Mouse (Mus musculus) neural tube, embryonic 12.5 days (tissue): ENCODE results near the gene Ctnnb1. TPM values are rescaled to one million over a fixed set of nuclear protein-coding genes. Genes with fewer than 3 reads are reported as not detected.

Experiments
- ATAC-seq: fragments of 200-750 bp; cut with Nextera tagmentation; 2 replicates; pipeline ENCODE4 v1.8.0; 2017; ENCODE audit warnings: low read depth, mild to moderate bottlenecking, moderate TSS enrichment, moderate library complexity; ENCODE audit not compliant: low FRiP score
- H3K27ac ChIP-seq: fragments of 300-500 bp; sonication (generic); 2 replicates; pipeline ENCODE4 v1.5.1; 2016
- H3K27me3 ChIP-seq: fragments of 300-500 bp; sonication (generic); replicated peaks from 2 replicates; pipeline ENCODE4 v1.6.1; 2016; ENCODE audit warnings: mild to moderate bottlenecking
- H3K36me3 ChIP-seq: fragments of 300-500 bp; sonication (generic); 2 replicates; pipeline ENCODE4 v1.6.1; 2016; ENCODE audit warnings: mild to moderate bottlenecking
- H3K4me1 ChIP-seq: fragments of 300-500 bp; sonication (generic); 2 replicates; pipeline ENCODE4 v1.6.1; 2016
- H3K4me2 ChIP-seq: fragments of 300-500 bp; sonication (generic); replicated peaks from 2 replicates; pipeline ENCODE4 v1.6.1; 2016; ENCODE audit warnings: mild to moderate bottlenecking
- H3K4me3 ChIP-seq: fragments of 300-500 bp; sonication (generic); 2 replicates; pipeline ENCODE4 v1.5.1; 2016
- H3K9ac ChIP-seq: fragments of 300-500 bp; sonication (generic); 2 replicates; pipeline ENCODE4 v1.6.1; 2016; ENCODE audit warnings: mild to moderate bottlenecking
- H3K9me3 ChIP-seq: fragments of 300-500 bp; sonication (generic); 2 replicates; pipeline ENCODE4 v1.6.1; 2016; ENCODE audit warnings: mild to moderate bottlenecking
- WGBS: fragments of 180-500 bp; shearing (Covaris S2); methylation state at CpG from one replicate; pipeline ENCODE4 v1.1.7; 2016; 5-methylcytosine and 5-hydroxymethylcytosine counted together
- polyA plus RNA-seq: library from polyadenylated mRNA; unstranded; fragments of >200 nt; fragmentation: Nextera tagmentation; extraction: Ambion mirVana; gene quantifications from 2 replicates; pipeline ENCODE4 v1.2.1, GENCODE M21; 2016

The Ctnnb1 gene
- polyA plus RNA-seq, 1 experiment from 2014 or later: 619 TPM

GRCm38 (mm10) chr9:120964224-120964623 is 35.2 kb downstream of the Ctnnb1 start:
- WGBS: 79% methylated on average over 5 of the region's 5 CpGs
- Histone ChIP-seq H3K9me3 (no peaks in the 10 kb centered on the region), H3K4me3 (no peak overlapping the region), H3K9ac (no peak overlapping the region), H3K27ac (no peak overlapping the region), H3K4me1 (peaks cover 6% of the 10 kb centered on the region; the same call in 1 of the 2 replicates), H3K27me3 (no peaks in the 10 kb centered on the region), H3K4me2 (no peak overlapping the region), H3K36me3 (peaks cover 98% of the 10 kb centered on the region)
- no peak for ATAC-seq

- Histone ChIP-seq H3K36me3 (peaks cover 98% of the 10 kb centered on the region), H3K4me2 (no peak overlapping the region), H3K27ac (no peak overlapping the region), H3K9ac (no peak overlapping the region), H3K9me3 (no peaks in the 10 kb centered on the region), H3K4me3 (no peak overlapping the region), H3K4me1 (peaks cover 6% of the 10 kb centered on the region; the same call in 1 of the 2 replicates), H3K27me3 (no peaks in the 10 kb centered on the region)
- 89% methylated on average over 10 of the region's 10 CpGs for WGBS
- ATAC-seq: no peak
Observed at GRCm38 (mm10) chr9:120965007-120965406, 36.0 kb downstream of the Ctnnb1 start.

- Histone ChIP-seq H3K9me3 (no peaks in the 10 kb centered on the region), H3K9ac (no peak overlapping the region), H3K4me3 (no peak overlapping the region), H3K27ac (no peak overlapping the region), H3K4me2 (no peak overlapping the region), H3K36me3 (peaks cover 20% of the 10 kb centered on the region), H3K4me1 (no peaks in the 10 kb centered on the region), H3K27me3 (no peaks in the 10 kb centered on the region)
- no peak for ATAC-seq
- WGBS: 83% methylated on average over 6 of the region's 6 CpGs
Observed at GRCm38 (mm10) chr9:120973026-120973515, 44.1 kb downstream of the Ctnnb1 start.

GRCm38 (mm10) chr9:120974209-120974608 is 45.2 kb downstream of the Ctnnb1 start:
- Histone ChIP-seq H3K9me3 (no peaks in the 10 kb centered on the region), H3K4me2 (no peak overlapping the region), H3K36me3 (peaks cover 9% of the 10 kb centered on the region), H3K27me3 (no peaks in the 10 kb centered on the region), H3K9ac (no peak overlapping the region), H3K4me1 (no peaks in the 10 kb centered on the region), H3K4me3 (no peak overlapping the region), H3K27ac (no peak overlapping the region)
- 86% methylated on average over 2 of the region's 2 CpGs for WGBS
- no peak for ATAC-seq

- no peaks in the 10 kb centered on the region for H3K4me1 ChIP-seq
- ATAC-seq: no peak
- H3K27me3 ChIP-seq: no peaks in the 10 kb centered on the region
- no peaks in the 10 kb centered on the region for H3K9me3 ChIP-seq
- H3K27ac ChIP-seq: no peak overlapping the region
- H3K36me3 ChIP-seq: no peaks in the 10 kb centered on the region
- H3K4me2 ChIP-seq: no peak overlapping the region
- no peak overlapping the region for H3K4me3 ChIP-seq
- WGBS: 74% methylated on average over 5 of the region's 5 CpGs
- no peak overlapping the region for H3K9ac ChIP-seq
Observed at GRCm38 (mm10) chr9:120976158-120976557, 47.1 kb downstream of the Ctnnb1 start.

GRCm38 (mm10) chr9:120976856-120977255 is 47.8 kb downstream of the Ctnnb1 start:
- 97% methylated on average over 4 of the region's 4 CpGs for WGBS
- no peaks in the 10 kb centered on the region for H3K36me3 ChIP-seq
- no peak overlapping the region for H3K9ac ChIP-seq
- H3K4me1 ChIP-seq: no peaks in the 10 kb centered on the region
- no peak overlapping the region for H3K4me3 ChIP-seq
- H3K4me2 ChIP-seq: no peak overlapping the region
- H3K27ac ChIP-seq: no peak overlapping the region
- no peaks in the 10 kb centered on the region for H3K27me3 ChIP-seq
- no peaks in the 10 kb centered on the region for H3K9me3 ChIP-seq
- ATAC-seq: no peak

GRCm38 (mm10) chr9:120981777-120982176 is 52.8 kb downstream of the Ctnnb1 start:
- H3K4me2 ChIP-seq: no peak overlapping the region

GRCm38 (mm10) chr9:120983849-120984248 is 54.8 kb downstream of the Ctnnb1 start:
- Histone ChIP-seq H3K27me3 (no peaks in the 10 kb centered on the region), H3K27ac (no peak overlapping the region), H3K9ac (no peak overlapping the region), H3K4me3 (no peak overlapping the region), H3K36me3 (0 out of 2 replicates have a peak, but pooled peaks cover 2% of the 10 kb centered on the region), H3K4me1 (peaks cover 16% of the 10 kb centered on the region), H3K4me2 (no peak overlapping the region), H3K9me3 (no peaks in the 10 kb centered on the region)
- ATAC-seq: no peak
- WGBS: 95% methylated on average over 8 of the region's 8 CpGs

More at GRCm38 (mm10) chr9:120981777-120982176, 52.8 kb downstream of the Ctnnb1 start:
- WGBS: 90% methylated on average over 7 of the region's 7 CpGs
- H3K27ac ChIP-seq: no peak overlapping the region
- H3K4me3 ChIP-seq: no peak overlapping the region
- H3K36me3 ChIP-seq: 0 out of 2 replicates have a peak, but pooled peaks cover 2% of the 10 kb centered on the region
- H3K9me3 ChIP-seq: no peaks in the 10 kb centered on the region
- no peaks in the 10 kb centered on the region for H3K27me3 ChIP-seq
- no peaks in the 10 kb centered on the region for H3K4me1 ChIP-seq
- no peak overlapping the region for H3K9ac ChIP-seq
- no peak for ATAC-seq

GRCm38 (mm10) chr9:120984509-120984908 is 55.5 kb downstream of the Ctnnb1 start:
- 80% methylated on average over 5 of the region's 5 CpGs for WGBS
- H3K4me2 ChIP-seq: no peak overlapping the region
- H3K9ac ChIP-seq: no peak overlapping the region
- no peak overlapping the region for H3K4me3 ChIP-seq
- peaks cover 19% of the 10 kb centered on the region for H3K4me1 ChIP-seq
- H3K27me3 ChIP-seq: no peaks in the 10 kb centered on the region
- H3K36me3 ChIP-seq: 0 out of 2 replicates have a peak, but pooled peaks cover 2% of the 10 kb centered on the region
- H3K27ac ChIP-seq: no peak overlapping the region
- ATAC-seq: no peak
- H3K9me3 ChIP-seq: no peaks in the 10 kb centered on the region

- Histone ChIP-seq H3K9me3 (no peaks in the 10 kb centered on the region), H3K9ac (no peak overlapping the region), H3K4me3 (no peak overlapping the region), H3K4me2 (no peak overlapping the region), H3K36me3 (0 out of 2 replicates have a peak, but pooled peaks cover 2% of the 10 kb centered on the region), H3K27ac (no peak overlapping the region), H3K27me3 (no peaks in the 10 kb centered on the region), H3K4me1 (peaks cover 20% of the 10 kb centered on the region)
- WGBS: 97% methylated on average over 5 of the region's 5 CpGs
- ATAC-seq: no peak
Observed at GRCm38 (mm10) chr9:120985009-120985408, 56.0 kb downstream of the Ctnnb1 start.

- no peak overlapping the region for H3K4me2 ChIP-seq
- H3K4me3 ChIP-seq: no peak overlapping the region
- peaks cover 24% of the 10 kb centered on the region for H3K4me1 ChIP-seq
- no peak overlapping the region for H3K27ac ChIP-seq
- H3K9ac ChIP-seq: no peak overlapping the region
- no peaks in the 10 kb centered on the region for H3K27me3 ChIP-seq
- WGBS: 95% methylated on average over 5 of the region's 5 CpGs
- no peaks in the 10 kb centered on the region for H3K9me3 ChIP-seq
- 0 out of 2 replicates have a peak, but pooled peaks cover 2% of the 10 kb centered on the region for H3K36me3 ChIP-seq
- ATAC-seq: no peak
Observed at GRCm38 (mm10) chr9:120985524-120985923, 56.5 kb downstream of the Ctnnb1 start.

GRCm38 (mm10) chr9:120986255-120986654 is 57.2 kb downstream of the Ctnnb1 start:
- H3K4me1 ChIP-seq: peaks cover 24% of the 10 kb centered on the region
- ATAC-seq: no peak

GRCm38 (mm10) chr9:120986994-120987393 is 58.0 kb downstream of the Ctnnb1 start:
- H3K4me2 ChIP-seq: no peak overlapping the region
- no peak for ATAC-seq
- peaks cover 24% of the 10 kb centered on the region for H3K4me1 ChIP-seq
- H3K27me3 ChIP-seq: no peaks in the 10 kb centered on the region
- 80% methylated on average over 4 of the region's 4 CpGs for WGBS
- no peak overlapping the region for H3K27ac ChIP-seq
- 0 out of 2 replicates have a peak, but pooled peaks cover 2% of the 10 kb centered on the region for H3K36me3 ChIP-seq
- H3K9me3 ChIP-seq: no peaks in the 10 kb centered on the region
- H3K9ac ChIP-seq: no peak overlapping the region
- H3K4me3 ChIP-seq: no peak overlapping the region

More at GRCm38 (mm10) chr9:120986255-120986654, 57.2 kb downstream of the Ctnnb1 start:
- no peak overlapping the region for H3K27ac ChIP-seq
- H3K27me3 ChIP-seq: no peaks in the 10 kb centered on the region
- H3K9ac ChIP-seq: no peak overlapping the region
- no peaks in the 10 kb centered on the region for H3K9me3 ChIP-seq
- H3K4me3 ChIP-seq: no peak overlapping the region
- 0 out of 2 replicates have a peak, but pooled peaks cover 2% of the 10 kb centered on the region for H3K36me3 ChIP-seq
- no peak overlapping the region for H3K4me2 ChIP-seq
- 82% methylated on average over 3 of the region's 3 CpGs for WGBS
